9 mouse cellular contexts compared by ENCODE assay signal in the genomic region with DNA sequence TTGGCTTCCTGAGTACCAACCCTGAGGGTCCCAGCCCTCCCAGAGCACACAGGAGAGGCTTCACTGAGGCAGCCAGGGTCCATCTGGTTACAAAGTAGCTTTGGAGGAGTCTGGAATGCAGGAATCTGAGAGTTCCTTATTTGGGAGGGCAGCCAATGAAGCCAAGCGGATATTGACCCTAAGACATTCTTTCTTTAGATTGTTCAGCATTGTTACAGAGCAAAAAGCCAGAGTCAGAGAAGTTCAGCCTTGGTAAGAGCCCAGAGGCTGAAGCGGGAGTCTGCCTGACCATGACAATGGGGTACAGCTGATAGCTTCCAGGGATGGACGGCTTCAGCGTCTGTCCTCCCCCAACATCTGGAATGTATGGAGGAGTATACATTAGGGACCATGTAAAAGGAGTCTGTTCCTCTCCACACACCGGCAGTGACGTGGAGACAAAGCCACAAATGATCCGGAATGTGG. TPM values are rescaled to one million over a fixed set of nuclear protein-coding genes. Genes with fewer than 3 reads are reported as not detected.
DNase-seq lines count a peak whose midpoint lies in the region; ATAC-seq lines count a peak whose summit lies in the region.
"Had no signal": no experiment of that assay in that cellular context is flagged by ENCODE, and none has a peak within 500 bp of the region (broad histone marks: within the 10 kb centered on the region; RNA-seq: fewer than 3 reads in every experiment).

No protein-coding gene starts in this region.

- no peaks in the 10 kb centered on the region for H3K27me3 ChIP-seq in lung, embryonic 15.5 days
- H3K27me3 ChIP-seq in heart, embryonic 10.5 days (ENCODE audit: insufficient read depth, poor library complexity, severe bottlenecking), result no peaks in the 10 kb centered on the region
- no peaks in the 10 kb centered on the region for H3K27me3 ChIP-seq in kidney, embryonic 16.5 days (ENCODE audit: insufficient read depth, low read length)
- no peaks in the 10 kb centered on the region for H3K27me3 ChIP-seq in neural tube, embryonic 13.5 days

- no peak for DNase-seq in lung, adult 18-20 months
- peak; percentile 75 for DNase-seq in heart, embryonic 10.5 days (ENCODE audit: low spot score)
- DNase-seq in right cerebral cortex, postnatal 25 days, result no peak
- no peak for DNase-seq in cerebellum, adult 9-10 months
- DNase-seq in gastrocnemius, adult 8-10 months (ENCODE audit: low spot score in 2 of 2), result no peak

- peaks cover 65% of the 10 kb centered on the region for H3K4me1 ChIP-seq in lung, embryonic 15.5 days
- peaks cover 58% of the 10 kb centered on the region for H3K4me1 ChIP-seq in heart, embryonic 10.5 days
- H3K4me1 ChIP-seq in kidney, embryonic 16.5 days (ENCODE audit: insufficient read depth, low read length), result peaks cover 62% of the 10 kb centered on the region
- H3K4me1 ChIP-seq in neural tube, embryonic 13.5 days (replicated peaks), result peaks cover 46% of the 10 kb centered on the region

- 21% methylated on average over 7 of the region's 7 CpGs for WGBS in lung, embryonic 15.5 days
- WGBS in heart, embryonic 10.5 days, result 38% methylated on average over 7 of the region's 7 CpGs
- 18% methylated on average over 7 of the region's 7 CpGs for WGBS in kidney, embryonic 16.5 days
- 38% methylated on average over 7 of the region's 7 CpGs for WGBS in neural tube, embryonic 13.5 days

- H3K4me2 ChIP-seq in lung, embryonic 15.5 days, result peak overlapping the region; percentile 40
- H3K4me2 ChIP-seq in kidney, embryonic 16.5 days (replicated peaks; ENCODE audit: low read depth, low read length), result peak overlapping the region; percentile 52
- 0 out of 2 replicates have a peak overlapping the region, but pooled peaks have one; percentile 12 for H3K4me2 ChIP-seq in neural tube, embryonic 13.5 days

- H3K9me3 ChIP-seq in lung, embryonic 15.5 days, result no peaks in the 10 kb centered on the region
- H3K9me3 ChIP-seq in heart, embryonic 10.5 days, result no peaks in the 10 kb centered on the region
- H3K9me3 ChIP-seq in kidney, embryonic 16.5 days (ENCODE audit: low read length), result 0 out of 2 replicates have a peak, but pooled peaks cover 3% of the 10 kb centered on the region
- no peaks in the 10 kb centered on the region for H3K9me3 ChIP-seq in neural tube, embryonic 13.5 days

- H3K9ac ChIP-seq in lung, embryonic 15.5 days, result no peak overlapping the region
- peak overlapping the region; percentile 59 for H3K9ac ChIP-seq in kidney, embryonic 16.5 days (replicated peaks; ENCODE audit: low read length)
- H3K9ac ChIP-seq in neural tube, embryonic 13.5 days, result no peak overlapping the region

- peak overlapping the region; percentile 15 for H3K4me3 ChIP-seq in lung, embryonic 15.5 days
- peak overlapping the region; percentile 18; the same call in 1 of the 2 replicates for H3K4me3 ChIP-seq in heart, embryonic 10.5 days
- H3K4me3 ChIP-seq in kidney, embryonic 16.5 days (ENCODE audit: low read length), result peak overlapping the region; percentile 32
- H3K4me3 ChIP-seq in neural tube, embryonic 13.5 days, result no peak overlapping the region

- peak; percentile 33; the same call in 1 of the 2 replicates for ATAC-seq in lung, embryonic 15.5 days (ENCODE audit: borderline replicate concordance, extremely low read depth, low FRiP score, low TSS enrichment)
- ATAC-seq in kidney, embryonic 16.5 days (ENCODE audit: low FRiP score, low TSS enrichment), result peak; percentile 64
- ATAC-seq in neural tube, embryonic 13.5 days (ENCODE audit: low read depth), result no peak

- H3K27ac ChIP-seq in lung, embryonic 15.5 days, result peak overlapping the region; percentile 98
- H3K27ac ChIP-seq in heart, embryonic 10.5 days, result peak overlapping the region; percentile 81
- peak overlapping the region; percentile 94 for H3K27ac ChIP-seq in kidney, embryonic 16.5 days (ENCODE audit: low read length)
- peak overlapping the region; percentile 61 for H3K27ac ChIP-seq in neural tube, embryonic 13.5 days (replicated peaks)

- H3K36me3 ChIP-seq in lung, embryonic 15.5 days, result no peaks in the 10 kb centered on the region
- H3K36me3 ChIP-seq in heart, embryonic 10.5 days, result peaks cover 24% of the 10 kb centered on the region
- peaks cover 11% of the 10 kb centered on the region; the same call in 1 of the 2 replicates for H3K36me3 ChIP-seq in kidney, embryonic 16.5 days (ENCODE audit: insufficient read depth, low read length)
- no peaks in the 10 kb centered on the region for H3K36me3 ChIP-seq in neural tube, embryonic 13.5 days

RNA-seq across cellular contexts. Expression of a gene that starts 28.9 kb away (rescaled TPM):
- 6.6 and 8.4 TPM in 2 replicates for polyA plus RNA-seq in lung, embryonic 15.5 days (2015; fragmentation: Nextera tagmentation; extraction: Ambion mirVana)
- polyA plus RNA-seq in heart, embryonic 10.5 days (2016; fragmentation: Nextera tagmentation; extraction: Ambion mirVana), result 3.6 and 4.5 TPM in 2 replicates
- polyA plus RNA-seq in kidney, embryonic 16.5 days (2015; fragmentation: Nextera tagmentation; extraction: Ambion mirVana), result 6.3 and 9.3 TPM in 2 replicates
- polyA plus RNA-seq in neural tube, embryonic 13.5 days (2015; fragmentation: Nextera tagmentation; extraction: Ambion mirVana), result 2.7 and 3.5 TPM in 2 replicates
- total RNA-seq in gastrocnemius, adult 8-10 months (2022), result 1 to 10 TPM; 2.8 to 7.0 (median 3.9) TPM

RNA-seq across cellular contexts. Expression of a gene that starts 42.1 kb away (rescaled TPM):
- 0.12 and 0.15 TPM in 2 replicates for polyA plus RNA-seq in lung, embryonic 15.5 days (2015; fragmentation: Nextera tagmentation; extraction: Ambion mirVana)
- polyA plus RNA-seq in heart, embryonic 10.5 days (2016; fragmentation: Nextera tagmentation; extraction: Ambion mirVana), result 0.26 TPM in 1 of 2 replicates, not detected in the other
- 0.10 TPM in 1 of 2 replicates, not detected in the other for polyA plus RNA-seq in kidney, embryonic 16.5 days (2015; fragmentation: Nextera tagmentation; extraction: Ambion mirVana)
- 0.56 TPM in 1 of 2 replicates, not detected in the other for polyA plus RNA-seq in neural tube, embryonic 13.5 days (2015; fragmentation: Nextera tagmentation; extraction: Ambion mirVana)
- not detected for total RNA-seq in gastrocnemius, adult 8-10 months (2022)
- total RNA-seq: MEL had no signal
